Mouse (Mus musculus): ENCODE data around the gene Xrcc5. TPM values are rescaled to one million over a fixed set of nuclear protein-coding genes. Genes with fewer than 3 reads are reported as not detected.

Xrcc5 gene
- polyA plus RNA-seq, 1 experiment from 2014 or later: 16.7 TPM

DNA sequence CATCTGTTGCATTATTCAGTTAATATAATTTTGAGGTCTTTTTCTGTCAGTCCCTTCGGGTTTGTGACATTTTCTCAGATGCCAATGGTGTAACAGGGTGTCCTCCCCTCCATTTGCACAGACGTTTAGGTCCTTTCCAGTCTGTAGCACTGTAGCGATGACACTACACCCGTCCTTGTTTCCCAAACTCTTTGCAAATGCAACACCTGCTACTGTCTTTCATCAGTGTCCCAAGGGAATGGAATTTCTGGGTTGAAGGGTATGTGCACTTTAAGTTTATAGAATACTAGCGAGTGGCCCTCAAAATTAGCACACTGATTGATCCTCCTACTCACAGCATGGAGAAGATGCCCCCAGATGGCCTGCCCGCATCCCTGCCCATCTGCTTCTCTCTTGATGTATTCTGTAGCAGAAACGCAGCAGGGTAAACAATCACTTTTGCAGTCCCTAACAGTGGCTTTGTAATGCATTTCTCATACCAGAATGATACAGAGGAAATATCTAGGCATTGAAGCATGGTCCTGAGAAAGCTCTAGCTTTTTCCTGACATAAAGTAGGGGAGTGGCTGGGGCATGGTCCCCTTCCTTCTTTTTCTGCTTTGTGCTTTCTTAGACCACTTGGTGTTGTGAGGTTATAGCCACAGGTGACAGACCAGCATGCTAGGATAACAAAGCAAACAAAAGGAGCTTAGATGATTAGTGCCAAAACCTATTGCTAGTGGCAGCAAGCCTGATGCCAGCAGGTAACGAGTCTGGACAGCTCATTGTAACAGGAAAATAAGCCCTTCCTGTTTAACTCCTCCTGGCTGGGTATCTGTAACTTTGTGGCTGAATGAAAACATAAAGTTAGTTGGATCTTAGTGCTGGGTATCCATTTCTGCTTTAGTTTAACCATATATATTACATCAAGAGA, 111.8 kb downstream of the Xrcc5 start:
- WGBS: 54% methylated on average over 8 of the region's 8 CpGs
- ATAC-seq (ENCODE audit: low FRiP score): no peak
- no peaks in the 10 kb centered on the region for H3K36me3 ChIP-seq (replicated peaks; ENCODE audit: control insufficient read depth, insufficient read depth)

GRCm38 (mm10) chr1:72420220-72420619, 113.0 kb downstream of the Xrcc5 start:
- no peaks in the 10 kb centered on the region for H3K9me3 ChIP-seq (ENCODE audit: control insufficient read depth, low read length)
- ATAC-seq (ENCODE audit: low FRiP score): no peak
- H3K27ac ChIP-seq: no peak overlapping the region
- 0 out of 2 replicates have a peak, but pooled peaks cover 4% of the 10 kb centered on the region for H3K4me1 ChIP-seq (replicated peaks; ENCODE audit: control insufficient read depth, insufficient read depth, low read length)
- H3K4me2 ChIP-seq (replicated peaks): no peak overlapping the region
- no peaks in the 10 kb centered on the region for H3K36me3 ChIP-seq (replicated peaks; ENCODE audit: control insufficient read depth, insufficient read depth)
- WGBS: 49% methylated on average over 2 of the region's 2 CpGs
- no peak overlapping the region for H3K9ac ChIP-seq
- no peak for DNase-seq (ENCODE audit: low spot score)
- no peaks in the 10 kb centered on the region for H3K27me3 ChIP-seq (ENCODE audit: control insufficient read depth, insufficient read depth, low read length)
- no peak overlapping the region for H3K4me3 ChIP-seq (replicated peaks; ENCODE audit: low read length)

More for the DNA sequence above, 111.8 kb downstream of the Xrcc5 start:
- Histone ChIP-seq H3K4me2 (replicated peaks) (no peak overlapping the region), H3K27me3 (ENCODE audit: control insufficient read depth, insufficient read depth, low read length) (no peaks in the 10 kb centered on the region), H3K9me3 (ENCODE audit: control insufficient read depth, low read length) (no peaks in the 10 kb centered on the region), H3K27ac (no peak overlapping the region), H3K9ac (no peak overlapping the region), H3K4me3 (replicated peaks; ENCODE audit: low read length) (no peak overlapping the region), H3K4me1 (replicated peaks; ENCODE audit: control insufficient read depth, insufficient read depth, low read length) (peaks cover 12% of the 10 kb centered on the region; the same call in 1 of the 2 replicates)
- DNase-seq (ENCODE audit: low spot score): no peak

GRCm38 (mm10) chr1:72422121-72422520, 114.9 kb downstream of the Xrcc5 start:
- ATAC-seq (ENCODE audit: low FRiP score): no peak
- 89% methylated on average over 4 of the region's 4 CpGs for WGBS
- Histone ChIP-seq H3K4me3 (replicated peaks; ENCODE audit: low read length) (no peak overlapping the region), H3K9me3 (ENCODE audit: control insufficient read depth, low read length) (no peaks in the 10 kb centered on the region), H3K4me1 (replicated peaks; ENCODE audit: control insufficient read depth, insufficient read depth, low read length) (0 out of 2 replicates have a peak, but pooled peaks cover 4% of the 10 kb centered on the region), H3K27ac (no peak overlapping the region), H3K36me3 (replicated peaks; ENCODE audit: control insufficient read depth, insufficient read depth) (no peaks in the 10 kb centered on the region), H3K4me2 (replicated peaks) (no peak overlapping the region), H3K27me3 (ENCODE audit: control insufficient read depth, insufficient read depth, low read length) (no peaks in the 10 kb centered on the region), H3K9ac (no peak overlapping the region)
- no peak for DNase-seq (ENCODE audit: low spot score)

- Histone ChIP-seq H3K9ac (no peak overlapping the region), H3K4me3 (replicated peaks; ENCODE audit: low read length) (no peak overlapping the region), H3K27ac (no peak overlapping the region), H3K4me2 (replicated peaks) (no peak overlapping the region), H3K27me3 (ENCODE audit: control insufficient read depth, insufficient read depth, low read length) (no peaks in the 10 kb centered on the region), H3K9me3 (ENCODE audit: control insufficient read depth, low read length) (no peaks in the 10 kb centered on the region), H3K36me3 (replicated peaks; ENCODE audit: control insufficient read depth, insufficient read depth) (peaks cover 4% of the 10 kb centered on the region), H3K4me1 (replicated peaks; ENCODE audit: control insufficient read depth, insufficient read depth, low read length) (no peaks in the 10 kb centered on the region)
- 79% methylated on average over 4 of the region's 4 CpGs for WGBS
- DNase-seq (ENCODE audit: low spot score) (no peak), ATAC-seq (ENCODE audit: low FRiP score) (no peak)
Measured at GRCm38 (mm10) chr1:72426456-72426855, 119.2 kb downstream of the Xrcc5 start.

DNA sequence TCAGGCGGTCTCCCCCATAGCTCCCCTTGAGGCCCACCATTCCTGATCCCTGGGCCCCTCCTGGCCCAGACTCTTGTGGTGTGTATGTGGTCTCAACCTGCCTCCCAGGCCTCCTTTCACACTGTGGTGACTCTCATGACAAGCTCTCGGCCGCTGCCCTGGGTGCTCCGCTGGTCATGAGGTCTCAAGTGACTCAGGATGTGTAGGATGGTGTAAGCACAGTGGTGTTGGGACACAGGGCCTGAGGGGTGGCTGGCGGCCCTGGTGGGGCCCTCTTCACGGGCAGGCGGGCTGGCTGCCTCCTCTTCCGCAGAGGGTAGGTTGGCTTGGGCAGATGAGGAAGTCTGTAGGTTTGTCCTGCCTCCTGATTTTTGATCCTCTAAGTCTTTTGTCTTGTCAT, 121.3 kb downstream of the Xrcc5 start:
- 81% methylated on average over 8 of the region's 8 CpGs for WGBS
- Histone ChIP-seq H3K4me3 (replicated peaks; ENCODE audit: low read length) (no peak overlapping the region), H3K27me3 (ENCODE audit: control insufficient read depth, insufficient read depth, low read length) (no peaks in the 10 kb centered on the region), H3K4me1 (replicated peaks; ENCODE audit: control insufficient read depth, insufficient read depth, low read length) (no peaks in the 10 kb centered on the region), H3K9ac (no peak overlapping the region), H3K4me2 (replicated peaks) (no peak overlapping the region), H3K27ac (no peak overlapping the region), H3K9me3 (ENCODE audit: control insufficient read depth, low read length) (no peaks in the 10 kb centered on the region), H3K36me3 (replicated peaks; ENCODE audit: control insufficient read depth, insufficient read depth) (peaks cover 4% of the 10 kb centered on the region)
- DNase-seq (ENCODE audit: low spot score) (no peak), ATAC-seq (ENCODE audit: low FRiP score) (no peak)

GRCm38 (mm10) chr1:72429107-72429807, 122.0 kb downstream of the Xrcc5 start:
- Histone ChIP-seq H3K36me3 (replicated peaks; ENCODE audit: control insufficient read depth, insufficient read depth) (peaks cover 4% of the 10 kb centered on the region), H3K9me3 (ENCODE audit: control insufficient read depth, low read length) (no peaks in the 10 kb centered on the region), H3K27me3 (ENCODE audit: control insufficient read depth, insufficient read depth, low read length) (no peaks in the 10 kb centered on the region), H3K4me3 (replicated peaks; ENCODE audit: low read length) (no peak overlapping the region), H3K4me2 (replicated peaks) (no peak overlapping the region), H3K27ac (no peak overlapping the region), H3K4me1 (replicated peaks; ENCODE audit: control insufficient read depth, insufficient read depth, low read length) (no peaks in the 10 kb centered on the region), H3K9ac (no peak overlapping the region)
- WGBS: 92% methylated on average over 7 of the region's 7 CpGs
- DNase-seq (ENCODE audit: low spot score) (no peak), ATAC-seq (ENCODE audit: low FRiP score) (no peak)

DNA sequence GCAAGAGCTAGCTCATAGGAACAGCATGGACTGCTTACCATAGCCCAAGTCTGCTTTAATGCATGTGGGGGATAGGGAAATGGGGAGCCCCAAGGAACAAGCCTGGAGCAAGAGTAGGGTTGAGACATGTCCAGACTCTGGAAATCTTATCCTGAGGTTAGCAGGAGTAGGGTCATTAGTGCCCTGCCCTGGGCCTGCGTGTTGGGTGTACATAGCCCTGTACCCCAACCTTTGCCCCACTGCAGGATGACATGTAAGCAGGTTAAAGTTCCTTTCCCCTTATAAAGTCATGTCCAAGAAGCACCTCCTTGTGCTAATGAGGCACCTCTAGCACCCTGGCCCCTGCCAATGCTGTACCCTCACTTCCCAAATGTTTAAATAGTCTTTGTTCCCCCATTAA, 125.4 kb downstream of the Xrcc5 start:
- no peak for DNase-seq (ENCODE audit: low spot score)
- Histone ChIP-seq H3K27ac (no peak overlapping the region), H3K36me3 (replicated peaks; ENCODE audit: control insufficient read depth, insufficient read depth) (peaks cover 4% of the 10 kb centered on the region), H3K4me2 (replicated peaks) (no peak overlapping the region), H3K4me3 (replicated peaks; ENCODE audit: low read length) (no peak overlapping the region), H3K9ac (no peak overlapping the region), H3K27me3 (ENCODE audit: control insufficient read depth, insufficient read depth, low read length) (no peaks in the 10 kb centered on the region), H3K4me1 (replicated peaks; ENCODE audit: control insufficient read depth, insufficient read depth, low read length) (no peaks in the 10 kb centered on the region), H3K9me3 (ENCODE audit: control insufficient read depth, low read length) (no peaks in the 10 kb centered on the region)
- 100% methylated on average over 1 of the region's 1 CpGs for WGBS
- ATAC-seq (ENCODE audit: low FRiP score): no peak

GRCm38 (mm10) chr1:72434510-72434909, 127.3 kb downstream of the Xrcc5 start:
- Histone ChIP-seq H3K4me3 (replicated peaks; ENCODE audit: low read length) (no peak overlapping the region), H3K4me1 (replicated peaks; ENCODE audit: control insufficient read depth, insufficient read depth, low read length) (no peaks in the 10 kb centered on the region), H3K27ac (no peak overlapping the region), H3K27me3 (ENCODE audit: control insufficient read depth, insufficient read depth, low read length) (no peaks in the 10 kb centered on the region), H3K9ac (no peak overlapping the region), H3K9me3 (ENCODE audit: control insufficient read depth, low read length) (no peaks in the 10 kb centered on the region), H3K4me2 (replicated peaks) (no peak overlapping the region), H3K36me3 (replicated peaks; ENCODE audit: control insufficient read depth, insufficient read depth) (no peaks in the 10 kb centered on the region)
- no peak for ATAC-seq (ENCODE audit: low FRiP score)
- no peak for DNase-seq (ENCODE audit: low spot score)
- WGBS: 56% methylated on average over 3 of the region's 3 CpGs

DNA sequence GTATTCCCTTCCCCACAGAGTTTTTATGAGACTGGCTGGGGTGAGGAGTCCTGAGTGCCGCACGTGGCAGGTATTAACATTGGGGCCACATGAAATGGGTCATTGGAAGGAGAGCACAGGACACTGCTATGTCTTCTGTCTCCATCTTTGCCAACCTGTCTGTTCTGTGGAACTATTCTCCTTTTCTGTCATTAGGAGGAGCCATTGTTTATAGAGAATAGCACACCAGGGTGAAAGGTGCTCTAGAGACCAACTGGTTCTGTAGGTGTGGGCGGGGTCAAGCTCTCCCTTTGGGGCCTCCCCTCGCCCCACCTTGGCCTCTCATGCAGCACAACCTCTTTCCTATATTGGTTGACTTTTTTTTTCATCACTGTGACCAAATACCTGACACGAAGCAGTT, 129.7 kb downstream of the Xrcc5 start:
- Histone ChIP-seq H3K4me3 (replicated peaks; ENCODE audit: low read length) (no peak overlapping the region), H3K27ac (no peak overlapping the region), H3K4me2 (replicated peaks) (no peak overlapping the region), H3K9ac (no peak overlapping the region), H3K9me3 (ENCODE audit: control insufficient read depth, low read length) (no peaks in the 10 kb centered on the region), H3K36me3 (replicated peaks; ENCODE audit: control insufficient read depth, insufficient read depth) (no peaks in the 10 kb centered on the region; the same call in 1 of the 2 replicates), H3K4me1 (replicated peaks; ENCODE audit: control insufficient read depth, insufficient read depth, low read length) (no peaks in the 10 kb centered on the region), H3K27me3 (ENCODE audit: control insufficient read depth, insufficient read depth, low read length) (no peaks in the 10 kb centered on the region)
- no peak for DNase-seq (ENCODE audit: low spot score)
- no peak for ATAC-seq (ENCODE audit: low FRiP score)
- WGBS: 82% methylated on average over 5 of the region's 5 CpGs
